Mouse (Mus musculus) cerebellum, adult 11-12 months (tissue): Measurements from ENCODE around the gene Olfr1367.

Experiments used
- DNase-seq: peaks from one replicate; pipeline ENCODE4 v3.0.0; 2022

Gene Olfr1367

DNA sequence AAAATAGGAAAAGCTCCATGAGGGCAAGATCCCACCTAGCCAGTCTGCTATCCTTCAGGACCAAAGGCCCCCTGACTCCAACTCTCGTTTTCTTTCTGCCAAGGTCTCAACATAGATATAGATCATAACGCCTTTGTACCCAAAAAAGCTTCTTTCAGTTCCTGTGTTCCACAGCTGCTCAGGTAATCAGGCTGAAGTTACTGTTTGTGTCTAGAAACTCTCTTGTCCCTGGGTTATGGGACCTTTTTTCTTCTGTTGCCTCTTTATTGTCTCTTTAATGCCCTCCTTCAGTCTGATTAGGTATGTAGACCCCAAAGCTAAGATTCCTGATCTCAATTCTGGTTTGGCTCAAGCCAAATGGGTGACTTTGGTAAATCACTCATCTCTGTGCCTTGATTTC, 50.8 kb downstream of the Olfr1367 start:
- no peak for DNase-seq
